Mouse (Mus musculus) heart, embryonic 16.5 days (tissue): ENCODE data around the gene Acvr1c. TPM values are rescaled to one million over a fixed set of nuclear protein-coding genes. Genes with fewer than 3 reads are reported as not detected.

Source experiments
- ATAC-seq: fragments of 200-750 bp; cut with Nextera tagmentation; replicated peaks from 2 replicates; pipeline ENCODE4 v1.8.0; 2017; ENCODE audit warnings: moderate number of reproducible peaks; ENCODE audit not compliant: insufficient read depth, low FRiP score; ENCODE audit errors: extremely low read depth
- H3K27ac ChIP-seq: fragments of 300-500 bp; sonication (generic); 2 replicates; pipeline ENCODE4 v1.5.1; 2014; ENCODE audit warnings: mild to moderate bottlenecking, low read length, control low read depth, moderate library complexity
- H3K27me3 ChIP-seq: fragments of 300-500 bp; sonication (generic); 2 replicates; pipeline ENCODE4 v1.6.1; 2014; ENCODE audit warnings: low read length, mixed read lengths; ENCODE audit not compliant: control insufficient read depth, insufficient read depth
- H3K36me3 ChIP-seq: fragments of 300-500 bp; sonication (generic); 2 replicates; pipeline ENCODE4 v1.6.1; 2014; ENCODE audit not compliant: control insufficient read depth, insufficient read depth
- H3K4me1 ChIP-seq: fragments of 300-500 bp; sonication (generic); 2 replicates; pipeline ENCODE4 v1.6.1; 2014; ENCODE audit warnings: low read length, mixed read lengths; ENCODE audit not compliant: control insufficient read depth, insufficient read depth
- H3K4me2 ChIP-seq: fragments of 300-500 bp; sonication (generic); 2 replicates; pipeline ENCODE4 v1.6.1; 2014; ENCODE audit warnings: low read depth, mild to moderate bottlenecking, control low read depth, low read length
- H3K4me3 ChIP-seq: fragments of 300-500 bp; sonication (generic); 2 replicates; pipeline ENCODE4 v1.5.1; 2014; ENCODE audit warnings: mild to moderate bottlenecking, control low read depth, low read length
- H3K9ac ChIP-seq: fragments of 300-500 bp; sonication (generic); 2 replicates; pipeline ENCODE4 v1.6.1; 2014; ENCODE audit warnings: low read length, control low read depth
- H3K9me3 ChIP-seq: fragments of 300-500 bp; sonication (generic); replicated peaks from 2 replicates; pipeline ENCODE4 v1.6.1; 2016; ENCODE audit warnings: low read length; ENCODE audit not compliant: control insufficient read depth
- WGBS: fragments of 180-500 bp; shearing (Covaris S2); extraction: QIAGEN DNeasy Blood & Tissue Kit; methylation state at CpG from one replicate; pipeline ENCODE4 v1.1.7; 2014; 5-methylcytosine and 5-hydroxymethylcytosine counted together
- polyA plus RNA-seq: library from polyadenylated mRNA; unstranded; fragments of >200 nt; fragmentation: Nextera tagmentation; extraction: Ambion mirVana; gene quantifications from 2 replicates; pipeline ENCODE4 v1.2.1, GENCODE M21; 2015

Gene Acvr1c
- polyA plus RNA-seq, 1 experiment from 2014 or later = 1.3 TPM

DNA sequence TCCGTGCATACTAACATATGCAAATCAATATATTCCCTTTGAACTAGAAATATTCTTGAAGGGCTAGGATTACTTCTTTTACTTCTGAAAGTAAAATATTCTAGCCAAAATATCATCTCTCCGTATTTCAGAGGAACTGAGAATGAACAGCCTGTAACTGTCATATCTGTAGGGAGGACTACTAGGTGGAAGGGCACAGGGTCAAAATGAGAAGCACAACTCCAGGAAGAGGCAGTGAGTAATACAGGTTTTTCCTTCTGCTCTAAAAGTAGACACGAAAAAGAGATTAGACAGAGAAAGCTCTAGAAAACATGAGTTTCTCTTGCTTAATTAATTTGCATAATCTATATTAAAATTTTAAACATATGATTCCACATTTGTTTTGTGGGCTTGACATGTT lies 48.0 kb downstream of the Acvr1c start:
- Histone ChIP-seq H3K27ac (no peak overlapping the region), H3K4me1 (no peaks in the 10 kb centered on the region), H3K27me3 (no peaks in the 10 kb centered on the region), H3K36me3 (no peaks in the 10 kb centered on the region), H3K9me3 (no peaks in the 10 kb centered on the region), H3K4me3 (no peak overlapping the region), H3K4me2 (no peak overlapping the region), H3K9ac (no peak overlapping the region)
- WGBS = 43% methylated on average over 3 of the region's 3 CpGs
- no peak for ATAC-seq

DNA sequence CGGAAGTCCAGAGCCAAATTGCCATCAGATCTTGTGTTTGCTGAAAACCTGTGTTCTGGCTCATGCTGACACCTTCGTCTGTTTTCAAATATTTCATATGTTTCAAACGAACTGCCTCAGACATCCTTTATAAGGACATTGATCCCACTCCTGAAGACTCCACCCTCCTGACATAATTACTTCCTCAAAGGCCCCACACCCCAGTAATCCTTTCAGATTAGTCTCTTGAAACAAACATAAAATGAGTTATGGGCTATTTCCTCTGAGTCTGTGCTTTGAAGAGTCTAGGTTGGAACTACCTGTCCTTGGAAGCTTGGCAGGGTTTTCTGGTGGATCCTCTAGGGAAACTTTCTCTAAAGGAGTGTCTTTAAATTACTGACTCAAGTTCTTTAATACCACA lies 53.2 kb downstream of the Acvr1c start:
- no peak overlapping the region for H3K4me2 ChIP-seq
- no peaks in the 10 kb centered on the region for H3K36me3 ChIP-seq
- 79% methylated on average over 3 of the region's 3 CpGs for WGBS
- no peaks in the 10 kb centered on the region for H3K4me1 ChIP-seq
- no peak overlapping the region for H3K27ac ChIP-seq
- no peaks in the 10 kb centered on the region for H3K9me3 ChIP-seq
- H3K4me3 ChIP-seq = no peak overlapping the region
- no peak overlapping the region for H3K9ac ChIP-seq
- no peaks in the 10 kb centered on the region for H3K27me3 ChIP-seq
- no peak for ATAC-seq

DNA sequence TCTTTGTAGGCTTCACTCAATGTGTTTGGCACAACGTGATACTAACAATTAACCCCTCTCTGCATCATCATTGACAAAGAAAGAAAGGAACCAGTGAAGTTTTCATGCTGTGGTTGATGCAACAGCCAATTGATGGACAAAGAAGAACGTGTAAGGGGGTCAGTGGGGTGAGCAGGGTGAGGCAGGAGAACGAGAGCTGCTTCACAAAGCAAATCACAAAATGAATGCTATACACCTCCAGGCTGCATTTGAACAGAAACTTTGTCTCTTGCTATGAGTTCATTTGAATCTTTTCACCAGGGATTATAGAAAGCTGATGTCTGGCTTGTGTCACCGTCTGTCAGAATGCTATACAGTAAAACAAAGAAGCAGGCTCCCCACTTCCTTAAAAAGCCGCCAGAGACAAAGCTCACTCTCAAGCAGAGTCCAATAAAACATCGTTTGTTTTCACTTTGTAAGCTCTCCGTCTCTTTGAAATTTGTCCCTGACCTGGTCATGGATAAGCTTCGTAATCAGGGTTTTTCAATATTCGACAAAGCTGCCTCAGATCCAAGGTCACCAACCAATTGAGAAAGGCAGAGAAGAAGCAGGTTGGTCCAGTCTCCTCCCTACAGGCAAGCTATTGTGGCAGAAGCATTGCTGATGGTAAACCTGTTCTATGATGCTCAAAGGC lies 67.8 kb downstream of the Acvr1c start:
- no peak overlapping the region for H3K4me3 ChIP-seq

GRCm38 (mm10) chr2:58289331-58289730 lies 68.4 kb downstream of the Acvr1c start:
- Histone ChIP-seq H3K27ac (no peak overlapping the region), H3K9ac (no peak overlapping the region), H3K4me1 (peaks cover 3% of the 10 kb centered on the region; the same call in 1 of the 2 replicates), H3K36me3 (no peaks in the 10 kb centered on the region), H3K4me3 (no peak overlapping the region), H3K9me3 (no peaks in the 10 kb centered on the region), H3K4me2 (no peak overlapping the region), H3K27me3 (no peaks in the 10 kb centered on the region)
- ATAC-seq = no peak
- WGBS = 64% methylated on average over 6 of the region's 6 CpGs

More for the DNA sequence above, 67.8 kb downstream of the Acvr1c start:
- Histone ChIP-seq H3K4me1 (peaks cover 3% of the 10 kb centered on the region; the same call in 1 of the 2 replicates), H3K9ac (no peak overlapping the region), H3K27me3 (no peaks in the 10 kb centered on the region), H3K9me3 (no peaks in the 10 kb centered on the region), H3K4me2 (peak overlapping the region; percentile 24; the same call in 1 of the 2 replicates), H3K36me3 (no peaks in the 10 kb centered on the region), H3K27ac (no peak overlapping the region)
- ATAC-seq = no peak
- 28% methylated on average over 9 of the region's 9 CpGs for WGBS

- WGBS = 50% methylated on average over 8 of the region's 8 CpGs
- no peak overlapping the region for H3K27ac ChIP-seq
- no peak overlapping the region for H3K9ac ChIP-seq
- no peak overlapping the region for H3K4me2 ChIP-seq
- no peaks in the 10 kb centered on the region for H3K9me3 ChIP-seq
- H3K4me1 ChIP-seq = no peaks in the 10 kb centered on the region
- no peaks in the 10 kb centered on the region for H3K36me3 ChIP-seq
- ATAC-seq = peak; percentile 65
- no peak overlapping the region for H3K4me3 ChIP-seq
- H3K27me3 ChIP-seq = no peaks in the 10 kb centered on the region
Observed at GRCm38 (mm10) chr2:58282259-58282910, 75.3 kb downstream of the Acvr1c start.

GRCm38 (mm10) chr2:58281046-58281445 lies 76.6 kb downstream of the Acvr1c start:
- Histone ChIP-seq H3K4me3 (no peak overlapping the region), H3K27ac (no peak overlapping the region), H3K36me3 (no peaks in the 10 kb centered on the region), H3K4me2 (no peak overlapping the region), H3K4me1 (no peaks in the 10 kb centered on the region), H3K9ac (no peak overlapping the region), H3K9me3 (no peaks in the 10 kb centered on the region), H3K27me3 (no peaks in the 10 kb centered on the region)
- ATAC-seq = no peak
- WGBS = 59% methylated on average over 3 of the region's 3 CpGs

DNA sequence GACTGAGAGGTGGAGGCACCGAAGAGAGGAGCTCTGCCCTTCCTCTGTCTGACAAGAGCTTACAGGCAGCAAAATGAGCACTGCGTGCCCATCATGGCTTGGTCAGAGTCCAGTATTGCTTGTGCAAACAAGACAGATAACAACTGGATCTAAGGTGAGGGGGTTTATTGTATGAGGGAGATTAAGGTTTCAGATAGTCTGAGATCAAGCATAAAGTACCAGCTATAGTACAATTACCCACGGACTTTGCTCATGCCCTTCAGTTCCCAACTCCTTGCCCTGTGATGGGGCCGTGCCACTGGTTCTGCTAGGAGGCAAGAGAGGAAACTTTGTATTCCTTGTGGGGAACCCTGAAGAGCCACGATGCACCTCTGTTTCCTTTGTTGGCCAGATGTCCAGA lies 78.5 kb downstream of the Acvr1c start:
- Histone ChIP-seq H3K9me3 (no peaks in the 10 kb centered on the region), H3K27me3 (no peaks in the 10 kb centered on the region), H3K4me3 (no peak overlapping the region), H3K4me2 (no peak overlapping the region), H3K9ac (no peak overlapping the region), H3K27ac (no peak overlapping the region), H3K4me1 (no peaks in the 10 kb centered on the region), H3K36me3 (no peaks in the 10 kb centered on the region)
- 72% methylated on average over 5 of the region's 5 CpGs for WGBS
- ATAC-seq = no peak

DNA sequence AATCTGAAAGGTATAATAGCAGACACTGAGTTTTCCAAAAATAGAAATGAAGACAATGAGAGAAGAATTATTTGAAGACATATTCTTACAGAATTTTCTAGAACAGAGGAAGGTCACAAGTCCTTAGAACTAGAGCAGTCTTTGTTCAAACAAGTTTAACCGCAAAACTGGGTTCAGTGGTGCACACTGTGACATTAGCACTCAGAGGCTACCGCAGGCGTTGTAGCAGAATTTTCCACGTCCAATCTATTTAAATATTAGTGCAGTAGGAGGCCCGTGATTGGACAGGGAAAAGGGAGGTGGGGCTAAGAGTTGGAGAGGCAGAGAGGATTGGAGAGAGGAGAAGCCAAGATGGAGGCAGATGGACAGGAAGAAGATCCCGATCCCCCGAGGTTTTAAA lies 81.2 kb downstream of the Acvr1c start:
- no peak overlapping the region for H3K4me2 ChIP-seq
- WGBS = 83% methylated on average over 7 of the region's 7 CpGs
- no peak for ATAC-seq

DNA sequence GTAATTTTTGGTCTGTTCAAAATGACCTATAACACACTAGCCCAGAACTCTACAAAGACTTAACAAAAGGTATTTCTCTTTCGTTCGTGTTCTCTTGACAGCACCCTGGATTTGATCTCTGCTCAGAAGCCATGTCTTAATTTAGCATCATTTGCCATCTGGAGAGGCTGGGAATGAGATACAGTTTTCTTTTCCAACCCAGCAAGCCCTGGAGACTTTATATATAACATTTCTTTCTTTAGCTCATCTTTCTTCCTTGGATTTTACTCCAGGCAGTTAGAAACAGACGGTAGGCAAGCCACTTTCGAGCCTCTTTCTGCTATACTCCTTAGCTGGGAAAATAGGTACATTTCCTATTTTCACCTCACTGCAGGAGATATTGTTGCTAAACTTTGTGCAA lies 117.1 kb downstream of the Acvr1c start:
- Histone ChIP-seq H3K9ac (no peak overlapping the region), H3K9me3 (no peaks in the 10 kb centered on the region), H3K4me3 (no peak overlapping the region), H3K36me3 (no peaks in the 10 kb centered on the region), H3K27me3 (no peaks in the 10 kb centered on the region), H3K4me2 (no peak overlapping the region), H3K27ac (no peak overlapping the region), H3K4me1 (no peaks in the 10 kb centered on the region)
- ATAC-seq = no peak
- WGBS = 67% methylated on average over 4 of the region's 4 CpGs

More for the DNA sequence above, 81.2 kb downstream of the Acvr1c start:
- no peaks in the 10 kb centered on the region for H3K27me3 ChIP-seq
- no peaks in the 10 kb centered on the region for H3K4me1 ChIP-seq
- H3K36me3 ChIP-seq = no peaks in the 10 kb centered on the region
- H3K27ac ChIP-seq = no peak overlapping the region
- no peak overlapping the region for H3K4me3 ChIP-seq
- H3K9ac ChIP-seq = no peak overlapping the region
- H3K9me3 ChIP-seq = no peaks in the 10 kb centered on the region
